Mouse (Mus musculus): ENCODE measurements around the gene Ggact.

GRCm38 (mm10) chr14:122876163-122876562 is 37.4 kb downstream of the Ggact start:
- TF ChIP-seq CHD2 (IDR thresholded peaks at IDR 0.05; ENCODE audit: low read depth, low read length) (no peak), ZNF384 (IDR thresholded peaks at IDR 0.05; ENCODE audit: low read depth, low read length) (no peak), MAFK (IDR thresholded peaks at IDR 0.05; ENCODE audit: insufficient read depth, low read depth, low read length) (no peak), ZC3H11A (IDR thresholded peaks at IDR 0.05; ENCODE audit: borderline replicate concordance, low read depth, low read length) (peak; percentile 94), HCFC1 (IDR thresholded peaks at IDR 0.05; ENCODE audit: borderline replicate concordance, insufficient read depth, low read length) (no peak)

All from ES-E14 (cell line).